Mouse (Mus musculus) G1E (cell line): Measurements from ENCODE around the gene Ankzf1.

Experiments used
- CTCF ChIP-seq: IDR thresholded peaks from 2 replicates; pipeline ENCODE4 v1.5.1; 2012; ENCODE audit warnings: low read depth, low read length, inconsistent platforms, mixed read lengths
- GATA2 ChIP-seq: IDR thresholded peaks from 2 replicates; pipeline ENCODE4 v1.6.1; 2012; ENCODE audit warnings: low read depth, low read length, inconsistent platforms, borderline replicate concordance
- POLR2AphosphoS5 ChIP-seq: IDR thresholded peaks from 2 replicates; pipeline ENCODE4 v1.6.1; 2012; ENCODE audit warnings: low read depth, low read length, inconsistent platforms; ENCODE audit not compliant: insufficient replicate concordance

GRCm38 (mm10) chr1:75181377-75181870 lies 10.5 kb upstream of the Ankzf1 start:
- no peak for TF ChIP-seq CTCF
- no peak for TF ChIP-seq GATA2
- no peak for TF ChIP-seq POLR2AphosphoS5
